Mouse (Mus musculus): ENCODE measurements around the gene Capn1.

The Capn1 gene

DNA sequence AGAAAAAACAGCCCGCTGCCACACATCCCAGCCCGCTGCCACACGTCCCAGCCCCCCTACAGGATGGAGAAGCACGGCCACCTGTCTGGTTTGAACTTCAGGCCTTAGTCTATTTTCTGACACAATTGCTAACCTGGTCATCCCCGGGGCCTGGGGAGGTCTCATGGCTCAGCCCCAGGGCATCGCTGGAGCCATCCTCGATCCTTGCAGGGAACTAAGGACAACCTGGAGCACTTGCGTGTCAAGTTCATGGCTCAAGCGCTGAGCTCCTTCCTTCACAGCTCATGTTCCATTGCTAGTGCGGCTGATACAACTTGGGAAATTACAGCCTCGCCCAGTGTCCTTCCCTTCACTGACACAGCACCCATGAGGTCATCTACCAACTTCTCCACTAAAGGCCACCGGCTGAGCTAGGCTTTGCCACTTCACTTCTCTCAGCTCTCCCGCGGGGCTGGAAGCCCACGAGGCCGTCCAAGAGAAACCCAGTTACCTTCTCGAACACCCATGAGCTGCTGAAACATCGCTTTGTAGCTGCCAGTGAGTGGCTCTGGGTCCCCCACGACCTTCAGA, 62.4 kb downstream of the Capn1 start:
- DNase-seq (ENCODE audit: low spot score in 2 of 2): no peak

DNA sequence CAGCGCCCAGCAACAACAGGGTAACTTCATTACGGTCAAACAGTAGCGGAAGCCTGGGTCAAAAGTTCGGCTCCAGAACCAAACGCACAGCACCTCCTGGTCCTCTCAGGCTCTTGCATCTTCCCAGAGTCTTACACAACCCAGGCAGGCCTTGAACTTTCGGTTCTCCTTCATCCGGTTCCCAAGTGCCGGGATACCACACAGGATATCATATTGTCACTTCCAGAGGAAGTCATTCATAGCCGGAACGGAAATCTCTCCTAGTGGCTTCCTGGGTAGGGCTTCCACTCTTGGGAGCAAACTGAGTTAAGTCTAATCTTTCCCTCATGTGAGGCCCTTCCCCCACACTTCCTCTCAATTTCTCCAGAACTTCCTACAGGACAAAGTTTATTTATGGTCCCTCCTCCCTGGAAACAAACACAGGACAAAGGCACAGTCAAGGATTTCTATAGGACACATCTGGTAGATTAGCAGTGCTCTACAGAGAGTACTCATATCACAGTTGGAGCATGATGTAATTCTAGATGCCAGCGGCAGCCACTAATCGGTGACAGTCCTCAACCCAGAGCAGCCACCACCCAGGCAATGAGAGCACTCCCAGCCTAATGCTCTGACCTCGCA, 63.5 kb downstream of the Capn1 start:
- no peak for DNase-seq (ENCODE audit: low spot score in 2 of 2)

DNA sequence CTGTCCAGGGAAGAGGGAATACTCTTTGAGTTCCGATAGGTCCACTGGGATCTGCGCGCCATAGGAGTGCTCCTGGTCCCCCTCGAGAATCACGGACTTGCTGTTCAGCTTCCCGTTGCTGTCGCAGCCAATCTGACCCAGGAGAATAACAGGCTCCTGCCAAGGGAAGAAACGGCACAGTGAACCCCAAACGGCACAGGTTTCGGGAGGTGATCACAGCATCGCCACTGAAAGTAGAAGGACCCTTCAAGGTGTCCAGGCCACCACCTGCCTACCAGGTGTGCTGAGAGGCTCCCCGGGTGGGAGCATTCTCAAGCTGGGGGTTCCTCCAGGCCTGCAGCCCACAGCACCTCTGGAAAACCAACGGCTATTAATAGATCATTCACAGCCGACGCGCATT, 64.1 kb downstream of the Capn1 start:
- DNase-seq (ENCODE audit: low spot score in 2 of 2): no peak

DNA sequence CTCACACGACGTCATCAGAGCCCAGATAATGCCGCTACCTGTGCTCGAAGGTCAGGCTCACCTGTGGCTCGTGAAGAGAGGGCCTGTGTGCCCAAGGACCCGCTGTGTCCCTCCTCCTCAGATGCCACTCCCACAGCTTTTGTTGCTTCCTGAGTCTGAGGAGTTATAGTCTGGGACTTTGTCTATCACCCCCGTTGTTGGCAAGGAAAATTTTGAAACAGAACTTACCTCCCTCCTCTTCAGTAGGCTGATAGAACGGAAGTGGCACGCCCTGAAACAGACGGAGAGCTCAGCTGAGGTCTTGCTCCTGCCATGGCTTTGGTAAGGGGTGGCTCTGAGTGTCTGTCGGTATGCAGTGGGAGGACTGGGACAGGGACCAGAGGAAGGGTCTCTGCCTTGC, 65.5 kb downstream of the Capn1 start:
- DNase-seq (ENCODE audit: low spot score in 2 of 2): no peak

DNA sequence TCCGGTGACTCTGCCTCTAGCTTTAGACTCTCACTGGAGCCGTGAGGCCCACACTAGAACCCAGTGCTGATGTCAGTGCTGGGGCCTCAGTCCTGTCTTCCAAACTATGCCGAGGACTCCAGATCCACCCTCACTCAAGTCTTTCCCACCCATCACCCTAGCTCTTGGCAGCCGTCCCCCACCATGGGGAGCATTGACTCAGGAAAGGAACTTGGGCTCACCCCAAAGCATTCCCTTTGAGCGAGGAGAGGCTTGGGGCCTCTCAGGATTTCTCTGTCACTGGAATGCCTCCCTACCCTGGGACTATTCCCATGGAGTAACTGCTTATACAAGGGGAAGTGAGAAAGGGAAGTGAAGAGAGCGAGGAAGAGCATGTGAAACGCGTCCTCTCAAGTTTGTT, 69.8 kb downstream of the Capn1 start:
- DNase-seq (ENCODE audit: low spot score in 2 of 2): no peak

DNA sequence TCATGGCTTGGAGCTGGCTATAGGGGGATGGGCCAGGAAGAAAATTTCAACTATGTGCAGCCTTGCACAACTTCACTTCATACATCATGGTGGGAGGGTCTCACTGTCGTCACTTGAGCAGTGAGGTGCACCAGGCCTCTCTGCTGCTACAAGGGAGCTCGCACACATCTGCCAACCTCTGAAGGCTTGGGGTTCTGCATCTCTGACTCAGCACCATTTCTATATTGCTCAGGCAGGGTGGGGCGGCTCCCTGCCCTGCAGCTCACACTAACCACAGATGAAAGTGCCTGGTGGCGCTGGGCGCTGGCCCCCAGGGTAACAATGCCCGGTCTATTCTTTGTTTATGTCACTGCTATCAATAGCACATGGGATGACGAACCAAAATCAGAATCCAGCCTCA, 70.7 kb downstream of the Capn1 start:
- no peak for DNase-seq (ENCODE audit: low spot score in 2 of 2)

DNA sequence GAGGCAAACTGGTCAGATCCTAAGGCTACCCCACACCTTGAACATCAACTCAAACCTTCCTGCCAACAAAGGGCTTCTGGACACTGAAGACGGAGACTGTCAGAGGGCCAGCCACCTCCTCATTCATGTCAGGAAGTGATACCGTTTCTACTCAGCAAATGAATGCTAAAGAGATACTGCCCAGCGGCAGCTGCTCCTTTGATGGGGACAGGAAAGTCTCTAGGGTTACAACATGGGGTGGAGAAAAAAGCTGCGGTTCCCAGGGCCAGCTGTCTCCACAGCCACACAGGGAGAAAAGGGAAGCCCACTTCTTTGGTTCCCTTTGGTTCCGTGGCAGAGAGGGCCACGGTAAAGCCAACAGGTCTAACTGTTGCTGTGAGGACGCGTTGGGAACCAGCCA, 71.6 kb downstream of the Capn1 start:
- DNase-seq (ENCODE audit: low spot score in 2 of 2): no peak

DNA sequence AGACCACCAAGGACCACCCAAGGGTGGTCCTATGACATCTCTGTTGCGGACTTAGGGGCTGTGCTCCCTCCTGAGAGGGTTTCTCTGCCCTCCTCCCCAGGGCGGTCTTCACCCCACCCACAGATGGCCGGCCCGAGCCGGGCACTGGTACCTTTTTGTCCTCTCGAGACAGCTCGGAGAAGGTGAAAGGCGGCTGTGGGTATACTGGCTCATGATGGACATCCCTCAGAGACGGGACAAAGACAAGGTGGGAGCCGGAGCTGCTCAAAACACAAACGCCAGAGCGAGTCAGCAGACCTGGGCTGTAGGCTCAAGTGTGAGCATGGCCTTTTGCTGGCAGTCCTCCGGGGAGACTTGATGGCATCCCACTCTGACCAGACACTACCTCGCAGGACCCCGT, 72.3 kb downstream of the Capn1 start:
- no peak for DNase-seq (ENCODE audit: low spot score in 2 of 2)

DNA sequence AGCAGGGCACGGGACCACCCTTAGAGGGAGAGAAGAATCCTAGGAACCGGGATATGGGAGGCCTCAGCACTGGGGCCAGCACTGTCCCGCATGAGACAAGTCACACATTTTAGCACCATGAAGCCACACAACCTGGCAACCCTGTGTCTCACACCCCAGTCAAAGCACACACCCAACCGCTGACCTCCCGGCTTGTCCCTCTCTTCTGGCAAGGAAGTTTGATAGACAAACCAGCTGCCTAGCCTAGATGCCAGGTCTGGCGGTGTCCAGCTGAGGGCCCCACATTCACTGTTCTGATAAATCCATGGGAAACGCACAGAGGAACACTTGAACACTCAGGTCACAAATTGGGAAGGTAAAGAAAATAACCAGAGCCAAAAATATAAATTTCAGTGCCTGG, 73.1 kb downstream of the Capn1 start:
- DNase-seq (ENCODE audit: low spot score in 2 of 2): no peak

DNA sequence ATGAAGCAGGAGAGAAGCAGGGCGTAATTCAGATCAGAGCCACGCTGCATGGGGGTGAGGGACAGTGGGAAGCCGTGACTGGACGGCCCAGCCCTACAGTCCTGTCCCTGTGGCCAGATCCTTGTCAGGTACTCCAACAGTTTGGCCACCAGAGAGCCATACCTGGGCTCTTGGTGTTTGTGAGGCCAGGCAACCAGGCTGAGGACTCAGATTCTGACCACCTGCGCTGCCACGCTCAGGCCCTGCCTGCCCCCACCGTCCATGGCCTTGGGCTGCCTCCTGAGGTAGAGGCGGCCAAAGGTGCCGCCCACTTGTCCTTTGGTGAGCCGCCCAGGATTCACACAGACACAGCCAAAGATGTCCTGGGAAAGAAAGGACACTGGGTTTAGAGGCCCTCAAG, 75.0 kb downstream of the Capn1 start:
- DNase-seq (ENCODE audit: low spot score in 2 of 2): no peak

DNA sequence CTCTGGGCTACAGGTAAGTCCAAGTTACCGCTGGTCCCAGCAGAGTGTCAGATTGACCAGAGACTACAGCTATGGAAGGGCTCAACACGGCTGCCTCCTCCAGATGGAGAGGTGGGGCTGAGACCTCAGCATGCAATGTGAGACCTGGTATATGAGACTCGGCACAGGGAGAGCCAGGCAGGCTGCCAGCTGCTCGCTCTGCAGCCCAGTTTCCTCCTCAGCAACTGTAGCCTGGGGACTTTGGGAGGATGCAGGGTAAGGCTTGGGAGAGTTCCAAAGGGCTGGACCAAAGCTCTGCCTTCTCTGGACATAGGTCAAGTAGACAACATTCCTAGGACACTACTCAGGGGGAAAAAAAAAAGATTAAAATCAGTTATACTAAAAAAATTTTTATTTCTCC, 75.5 kb downstream of the Capn1 start:
- no peak for DNase-seq (ENCODE audit: low spot score in 2 of 2)

DNA sequence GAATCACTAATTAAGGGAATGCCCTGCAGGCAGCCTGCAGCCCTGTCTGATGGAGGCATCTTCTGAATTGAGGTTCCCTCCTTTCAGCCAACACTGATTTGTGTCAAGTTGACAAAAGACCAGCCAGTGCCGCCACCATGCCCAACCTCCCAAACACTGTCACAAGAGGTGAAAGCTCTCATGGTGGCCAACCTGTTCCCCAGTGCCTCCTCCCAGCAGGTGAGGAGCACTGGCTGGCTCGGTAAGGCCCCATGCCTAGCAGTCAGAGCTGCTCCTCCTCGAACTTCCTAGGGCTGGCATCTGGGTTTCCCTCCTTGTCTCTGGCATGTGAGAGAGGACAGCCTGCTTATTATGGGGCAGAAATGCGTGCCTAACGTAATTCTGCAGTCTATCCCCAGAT, 76.0 kb downstream of the Capn1 start:
- no peak for DNase-seq (ENCODE audit: low spot score in 2 of 2)

Measured in spleen, postnatal 14 days (tissue).